Mouse (Mus musculus): Measurements from ENCODE around the gene Tfap2a.

Tfap2a gene

GRCm38 (mm10) chr13:40738196-40738880, at the start of gene Tfap2a:
Gene Tfap2a (minus strand): TSS chr13:40738376.
- peak; percentile 59 for DNase-seq

DNA sequence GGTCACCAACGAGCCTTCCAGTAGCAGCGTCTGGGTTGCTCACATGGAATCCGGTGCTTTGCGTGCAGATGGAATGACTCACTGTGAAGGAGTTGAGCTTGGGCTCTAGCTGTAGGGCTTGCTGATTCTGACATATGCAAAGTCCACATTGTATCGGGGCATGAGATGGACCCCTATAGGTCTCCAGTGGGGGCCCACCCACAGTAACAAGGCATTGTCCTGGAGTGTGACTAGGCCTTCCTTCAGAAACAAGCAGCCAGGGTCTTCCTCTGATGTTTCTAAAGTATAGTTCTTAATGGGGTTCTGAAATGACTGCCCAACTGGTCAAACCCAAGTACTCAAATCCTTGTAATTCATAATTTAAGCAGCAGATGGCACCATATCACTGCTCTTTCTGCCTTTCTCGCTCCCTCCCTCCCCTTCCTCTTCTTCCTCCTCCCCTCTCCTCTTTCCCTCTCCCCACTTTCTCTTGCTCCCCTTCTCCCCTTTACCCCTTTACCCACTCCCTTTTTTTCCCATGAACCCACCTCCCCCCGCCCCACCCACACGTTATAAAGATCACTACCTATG, 46.1 kb upstream of the Tfap2a start:
- DNase-seq, result peak; percentile 59

DNA sequence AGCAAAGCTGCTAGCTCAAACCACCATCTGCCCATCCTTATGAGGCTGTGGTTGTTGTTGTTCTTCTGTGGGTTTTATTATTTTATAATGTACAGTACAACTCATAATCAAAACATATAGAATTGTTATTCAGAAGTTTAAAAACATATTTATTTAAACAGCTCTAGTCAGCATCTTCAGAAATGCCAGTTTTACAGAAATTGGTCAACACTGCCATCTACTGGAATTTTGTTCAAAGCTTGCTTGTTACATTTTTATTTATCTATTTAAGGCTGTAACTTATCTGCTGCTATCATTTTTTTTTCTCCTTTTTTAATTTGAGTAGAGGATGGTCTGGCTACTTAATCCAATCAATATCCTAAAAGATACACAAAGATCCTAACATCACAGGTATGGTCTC, 19.8 kb upstream of the Tfap2a start:
- peak; percentile 61 for DNase-seq

- no peak for DNase-seq
These were observed 18.2 kb upstream of the Tfap2a start for GRCm38 (mm10) chr13:40756356-40756755.

GRCm38 (mm10) chr13:40754091-40754490, 15.9 kb upstream of the Tfap2a start:
- DNase-seq, result no peak

DNA sequence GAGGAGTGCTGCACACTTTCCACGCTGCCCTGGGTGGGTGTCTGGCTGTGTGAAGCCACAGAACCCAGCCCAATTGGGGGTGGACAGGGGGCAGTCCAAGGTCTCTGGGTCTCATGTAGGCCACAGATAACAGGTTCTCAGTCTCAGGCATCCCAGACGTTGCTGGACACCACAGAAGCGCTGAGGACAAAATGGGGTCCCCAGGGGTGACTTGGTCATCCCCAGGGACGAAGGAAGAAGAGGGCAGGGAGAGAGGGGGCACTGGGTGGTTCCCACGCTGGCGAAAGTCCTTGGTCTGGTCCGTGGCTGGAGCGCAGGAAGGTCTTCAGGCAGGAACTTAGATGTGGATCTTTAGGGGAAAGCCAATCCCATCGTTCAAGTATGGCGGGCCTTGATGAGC, 13.7 kb upstream of the Tfap2a start:
- DNase-seq, result no peak

- DNase-seq, result no peak
These were observed 11.4 kb upstream of the Tfap2a start for GRCm38 (mm10) chr13:40749603-40749905.

- peak; percentile 68 for DNase-seq
These were observed 10.8 kb upstream of the Tfap2a start for GRCm38 (mm10) chr13:40748785-40749602.

GRCm38 (mm10) chr13:40744111-40744805, 6.1 kb upstream of the Tfap2a start:
- DNase-seq, result peak; percentile 36

- DNase-seq, result no peak
These were observed 5.0 kb upstream of the Tfap2a start for GRCm38 (mm10) chr13:40743221-40743620.

DNA sequence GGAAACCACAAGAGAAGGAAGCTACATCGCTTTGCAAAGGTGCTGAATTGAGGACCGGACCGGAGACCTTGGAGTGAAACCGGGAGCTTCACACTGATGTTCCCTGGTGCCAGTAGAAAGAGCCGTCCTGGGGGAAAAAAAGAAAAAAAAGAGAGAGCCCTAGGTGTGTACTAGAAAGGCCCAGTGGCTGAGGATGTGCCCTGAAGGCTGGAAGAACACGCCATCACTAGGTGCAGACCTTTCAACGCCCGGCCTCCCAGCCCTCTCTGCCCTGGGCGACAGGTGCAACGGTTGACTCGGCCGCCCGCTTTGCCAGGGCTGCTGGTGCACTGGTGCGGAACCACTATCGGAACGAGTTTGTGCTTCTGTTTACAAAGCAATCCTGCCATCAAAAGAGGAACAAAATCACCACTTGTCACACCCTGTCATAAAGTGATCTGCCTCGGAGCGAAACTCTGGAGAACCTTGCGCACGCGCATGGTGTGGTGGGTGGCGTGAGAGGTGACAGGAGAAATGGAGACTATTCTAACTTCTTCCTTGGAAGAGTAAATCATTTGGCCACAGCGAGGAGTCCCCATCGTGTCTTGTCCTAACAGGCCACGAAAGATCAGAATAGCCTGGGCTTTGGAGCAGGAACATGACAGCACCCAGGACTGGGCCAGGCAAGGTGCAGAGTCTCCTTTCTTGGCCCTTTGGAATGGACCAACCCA, 3.8 kb upstream of the Tfap2a start:
- DNase-seq, result no peak

GRCm38 (mm10) chr13:40741436-40741835, 3.3 kb upstream of the Tfap2a start:
- DNase-seq, result peak; percentile 3

- peak; percentile 25 for DNase-seq
These were observed 2.7 kb upstream of the Tfap2a start for GRCm38 (mm10) chr13:40740727-40741360.

DNA sequence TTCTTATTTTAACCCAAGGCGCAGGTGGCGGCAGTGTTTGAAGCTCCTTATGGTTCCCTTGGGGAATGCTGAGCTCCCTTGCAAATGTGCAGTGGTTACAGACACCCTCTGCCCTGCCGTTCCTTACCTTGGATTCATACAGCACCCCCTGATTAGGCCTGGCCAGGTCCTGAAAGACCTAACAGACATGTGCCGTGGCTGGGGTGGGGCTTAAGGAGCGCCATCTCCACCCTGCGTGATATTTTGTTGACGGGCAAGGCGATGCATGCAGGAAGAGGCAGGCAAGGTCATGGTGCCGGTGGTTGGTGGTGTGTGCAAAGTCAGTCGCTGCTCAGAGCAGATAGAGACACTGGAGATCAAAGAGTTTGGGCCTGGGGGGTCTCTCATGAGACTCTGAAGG, 1.7 kb upstream of the Tfap2a start:
- DNase-seq, result peak; percentile 17

GRCm38 (mm10) chr13:40739121-40739650, 1.0 kb upstream of the Tfap2a start:
- DNase-seq, result peak; percentile 23

DNA sequence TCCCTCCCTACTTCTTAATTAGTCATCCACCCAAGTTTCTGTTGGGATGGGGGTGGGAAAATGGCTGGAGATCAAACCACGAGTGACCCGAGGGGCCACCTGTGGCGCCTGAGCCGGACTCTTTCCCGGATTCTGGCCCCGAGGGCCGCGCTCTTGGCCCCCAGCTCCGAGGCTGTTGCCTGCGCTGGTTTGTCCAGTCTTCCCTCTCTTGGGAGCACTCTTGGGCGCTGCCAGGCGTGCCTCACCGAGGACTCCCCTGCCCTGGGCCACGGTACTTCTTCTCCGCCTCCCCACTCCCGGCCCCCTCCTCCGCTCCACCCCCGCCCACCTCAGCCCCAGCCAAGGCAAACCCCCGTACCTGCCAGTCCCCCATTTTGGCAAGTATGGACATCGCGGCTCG, 415 bp downstream of the Tfap2a start:
- DNase-seq, result peak; percentile 12

DNA sequence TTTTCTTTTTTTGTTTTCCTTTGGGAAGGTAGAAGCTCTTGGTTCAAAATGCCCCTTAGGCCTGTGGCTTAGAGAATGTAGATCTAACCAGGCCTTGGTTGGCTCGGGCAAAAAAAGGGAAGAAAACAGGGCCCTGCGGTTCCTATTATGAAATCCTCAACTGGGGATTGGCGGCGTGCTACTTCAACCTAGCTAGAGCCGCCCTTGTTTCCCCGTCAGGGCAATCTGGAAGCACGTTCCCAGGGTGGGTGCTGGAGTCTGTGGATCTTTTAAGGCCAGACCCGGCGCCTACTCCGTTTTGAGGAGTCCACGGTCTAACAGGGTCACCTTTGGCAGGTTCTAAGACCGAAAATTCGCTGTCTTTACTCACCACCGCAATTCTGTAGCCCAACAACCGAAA, 1.1 kb downstream of the Tfap2a start:
- DNase-seq, result peak; percentile 50

GRCm38 (mm10) chr13:40736107-40736780, 1.9 kb downstream of the Tfap2a start:
- peak; percentile 34 for DNase-seq

DNA sequence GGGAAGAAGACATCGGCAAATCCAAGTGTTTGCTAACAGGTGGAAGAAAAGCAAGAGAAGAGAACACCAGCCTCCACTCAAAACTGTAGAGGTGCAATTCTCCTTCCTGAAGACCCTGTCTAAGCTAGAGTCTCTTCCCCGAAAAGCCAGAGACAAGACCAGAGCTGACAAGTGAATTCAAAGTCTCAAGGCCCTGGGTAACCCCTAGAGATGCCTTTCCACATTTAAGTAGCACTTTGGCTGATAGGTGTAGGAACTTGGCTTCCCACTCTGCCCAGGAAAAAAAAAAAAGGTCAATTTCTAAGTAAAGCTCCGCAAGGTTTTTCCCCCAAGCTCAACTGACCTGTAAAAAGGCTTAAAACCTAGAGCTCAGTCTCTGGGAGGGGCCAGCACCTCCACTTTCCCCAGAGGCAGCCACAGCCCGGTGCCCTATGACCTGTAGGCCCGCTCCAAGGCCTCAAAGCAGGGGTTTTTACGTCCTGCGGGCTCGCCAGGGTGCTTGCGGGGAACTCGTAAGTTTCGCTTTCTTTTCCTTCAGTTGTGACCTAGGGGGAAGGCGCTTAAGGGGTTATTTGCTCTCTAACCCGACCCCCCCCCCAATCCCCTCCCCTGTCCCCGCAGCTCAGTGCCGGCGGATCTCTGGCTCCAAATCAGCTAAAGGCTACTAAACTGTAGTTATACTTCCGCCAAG, 2.6 kb downstream of the Tfap2a start:
- peak; percentile 35 for DNase-seq

GRCm38 (mm10) chr13:40734316-40734965, 3.7 kb downstream of the Tfap2a start:
- DNase-seq, result peak; percentile 41

All from embryo, embryonic 11 days (tissue).